Mouse (Mus musculus): ENCODE results near the gene Rcan1. TPM values are rescaled to one million over a fixed set of nuclear protein-coding genes. Genes with fewer than 3 reads are reported as not detected.
A peak's percentile ranks its signal among the peaks of the same experiment; 100 is the strongest.

Gene Rcan1
- total RNA-seq, 1 experiment from 2014 or later = 14.7 TPM

GRCm38 (mm10) chr16:92399490-92400458 is 70.9 kb downstream of the Rcan1 start:
- DNase-seq = peak; percentile 84

- DNase-seq = no peak
These were observed 72.0 kb downstream of the Rcan1 start for GRCm38 (mm10) chr16:92398574-92399118.

- no peak for DNase-seq
These were observed 72.7 kb downstream of the Rcan1 start for GRCm38 (mm10) chr16:92397745-92398573.

- DNase-seq = no peak
These were observed 76.9 kb downstream of the Rcan1 start for GRCm38 (mm10) chr16:92393732-92394131.

- no peak for DNase-seq
These were observed 83.0 kb downstream of the Rcan1 start for GRCm38 (mm10) chr16:92387692-92388091.

GRCm38 (mm10) chr16:92385062-92385461 is 85.6 kb downstream of the Rcan1 start:
- DNase-seq = peak; percentile 87

- no peak for DNase-seq
These were observed 87.3 kb downstream of the Rcan1 start for GRCm38 (mm10) chr16:92383412-92383811.

GRCm38 (mm10) chr16:92382508-92382907 is 88.2 kb downstream of the Rcan1 start:
- DNase-seq = no peak

- DNase-seq = no peak
These were observed 89.6 kb downstream of the Rcan1 start for GRCm38 (mm10) chr16:92381092-92381491.

- no peak for DNase-seq
These were observed 93.7 kb downstream of the Rcan1 start for GRCm38 (mm10) chr16:92376976-92377375.

- no peak for DNase-seq
These were observed 99.0 kb downstream of the Rcan1 start for GRCm38 (mm10) chr16:92371623-92372022.

GRCm38 (mm10) chr16:92369260-92369659 is 101.4 kb downstream of the Rcan1 start:
- DNase-seq = peak; percentile 15

GRCm38 (mm10) chr16:92365477-92365876 is 105.2 kb downstream of the Rcan1 start:
- DNase-seq = no peak

GRCm38 (mm10) chr16:92360711-92361110 is 110.0 kb downstream of the Rcan1 start:
- no peak for DNase-seq

GRCm38 (mm10) chr16:92359229-92359628 is 111.4 kb downstream of the Rcan1 start, which contains the start of gene Kcne1:
TSS of gene Kcne1 (minus strand) at chr16:92359468.
- no peak for DNase-seq

GRCm38 (mm10) chr16:92358734-92359133 is 111.9 kb downstream of the Rcan1 start:
- no peak for DNase-seq

- DNase-seq = no peak
These were observed 113.1 kb downstream of the Rcan1 start for GRCm38 (mm10) chr16:92357566-92357965.

GRCm38 (mm10) chr16:92357023-92357422 is 113.6 kb downstream of the Rcan1 start:
- DNase-seq = no peak

GRCm38 (mm10) chr16:92355982-92356381 is 114.7 kb downstream of the Rcan1 start:
- no peak for DNase-seq

GRCm38 (mm10) chr16:92355366-92355765 is 115.3 kb downstream of the Rcan1 start:
- DNase-seq = no peak

- no peak for DNase-seq
These were observed 116.8 kb downstream of the Rcan1 start for GRCm38 (mm10) chr16:92353897-92354296.

GRCm38 (mm10) chr16:92353295-92353694 is 117.4 kb downstream of the Rcan1 start:
- DNase-seq = no peak

GRCm38 (mm10) chr16:92348941-92349340 is 121.7 kb downstream of the Rcan1 start:
- DNase-seq = peak; percentile 92
